Mouse (Mus musculus) heart, embryonic 16.5 days (tissue): ENCODE data around the gene Trp53. TPM values are rescaled to one million over a fixed set of nuclear protein-coding genes. Genes with fewer than 3 reads are reported as not detected.

Experiments
- ATAC-seq: fragments of 200-750 bp; cut with Nextera tagmentation; replicated peaks from 2 replicates; pipeline ENCODE4 v1.8.0; 2017; ENCODE audit warnings: moderate number of reproducible peaks; ENCODE audit not compliant: insufficient read depth, low FRiP score; ENCODE audit errors: extremely low read depth
- H3K27ac ChIP-seq: fragments of 300-500 bp; sonication (generic); 2 replicates; pipeline ENCODE4 v1.5.1; 2014; ENCODE audit warnings: mild to moderate bottlenecking, low read length, control low read depth, moderate library complexity
- H3K27me3 ChIP-seq: fragments of 300-500 bp; sonication (generic); 2 replicates; pipeline ENCODE4 v1.6.1; 2014; ENCODE audit warnings: low read length, mixed read lengths; ENCODE audit not compliant: control insufficient read depth, insufficient read depth
- H3K36me3 ChIP-seq: fragments of 300-500 bp; sonication (generic); 2 replicates; pipeline ENCODE4 v1.6.1; 2014; ENCODE audit not compliant: control insufficient read depth, insufficient read depth
- H3K4me1 ChIP-seq: fragments of 300-500 bp; sonication (generic); 2 replicates; pipeline ENCODE4 v1.6.1; 2014; ENCODE audit warnings: low read length, mixed read lengths; ENCODE audit not compliant: control insufficient read depth, insufficient read depth
- H3K4me2 ChIP-seq: fragments of 300-500 bp; sonication (generic); 2 replicates; pipeline ENCODE4 v1.6.1; 2014; ENCODE audit warnings: low read depth, mild to moderate bottlenecking, control low read depth, low read length
- H3K4me3 ChIP-seq: fragments of 300-500 bp; sonication (generic); 2 replicates; pipeline ENCODE4 v1.5.1; 2014; ENCODE audit warnings: mild to moderate bottlenecking, control low read depth, low read length
- H3K9ac ChIP-seq: fragments of 300-500 bp; sonication (generic); 2 replicates; pipeline ENCODE4 v1.6.1; 2014; ENCODE audit warnings: low read length, control low read depth
- H3K9me3 ChIP-seq: fragments of 300-500 bp; sonication (generic); replicated peaks from 2 replicates; pipeline ENCODE4 v1.6.1; 2016; ENCODE audit warnings: low read length; ENCODE audit not compliant: control insufficient read depth
- WGBS: fragments of 180-500 bp; shearing (Covaris S2); extraction: QIAGEN DNeasy Blood & Tissue Kit; methylation state at CpG from one replicate; pipeline ENCODE4 v1.1.7; 2014; 5-methylcytosine and 5-hydroxymethylcytosine counted together
- polyA plus RNA-seq: library from polyadenylated mRNA; unstranded; fragments of >200 nt; fragmentation: Nextera tagmentation; extraction: Ambion mirVana; gene quantifications from 2 replicates; pipeline ENCODE4 v1.2.1, GENCODE M21; 2015

The Trp53 gene
- polyA plus RNA-seq, 1 experiment from 2014 or later, result 87.0 TPM

DNA sequence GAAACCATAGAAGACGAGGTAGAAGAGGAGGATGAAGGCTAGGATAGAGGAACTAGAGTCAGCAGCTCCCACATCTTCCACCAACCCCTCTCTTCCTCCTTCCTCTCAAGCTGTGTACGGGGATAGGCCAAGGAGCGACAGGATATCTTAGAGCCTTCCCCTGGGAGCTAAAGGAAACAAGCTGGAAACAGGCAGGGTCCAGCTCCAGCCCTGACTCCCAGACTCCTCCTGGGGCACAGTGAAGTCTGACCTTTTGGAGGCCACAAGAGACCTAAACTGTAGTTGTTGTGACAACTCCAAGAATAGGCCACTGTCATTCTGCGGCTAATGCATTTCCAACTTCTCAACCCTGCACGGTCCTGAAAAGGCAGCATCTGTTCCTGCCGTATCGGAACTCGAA lies 23.4 kb downstream of the Trp53 start:
- H3K9me3 ChIP-seq, result no peaks in the 10 kb centered on the region
- H3K36me3 ChIP-seq, result no peaks in the 10 kb centered on the region
- WGBS, result 71% methylated on average over 8 of the region's 8 CpGs
- peaks cover 36% of the 10 kb centered on the region for H3K4me1 ChIP-seq
- H3K9ac ChIP-seq, result no peak overlapping the region
- no peak overlapping the region for H3K4me3 ChIP-seq
- peak overlapping the region; percentile 86; the same call in 1 of the 2 replicates for H3K4me2 ChIP-seq
- no peaks in the 10 kb centered on the region for H3K27me3 ChIP-seq
- no peak for ATAC-seq
- H3K27ac ChIP-seq, result no peak overlapping the region; the same call in 1 of the 2 replicates

DNA sequence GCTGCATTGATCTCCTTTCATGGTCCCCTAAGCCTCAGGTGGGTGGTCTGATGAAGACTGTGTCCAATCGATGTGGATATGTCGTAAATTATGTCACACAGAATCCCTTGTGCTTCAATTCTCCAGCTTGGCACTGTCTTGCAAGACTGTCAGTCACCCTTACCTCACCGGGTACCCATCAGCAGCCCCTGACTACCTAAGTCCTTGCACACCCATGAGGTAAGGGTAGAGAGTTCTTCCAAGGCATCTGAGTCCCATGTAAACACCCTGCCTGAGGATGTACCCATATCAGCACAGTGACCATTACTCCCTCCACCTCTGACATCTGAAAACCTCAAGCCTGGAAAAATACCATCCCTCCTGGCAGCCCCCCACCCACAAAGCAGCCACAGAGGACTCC lies 24.2 kb downstream of the Trp53 start:
- ATAC-seq, result no peak
- Histone ChIP-seq H3K9me3 (no peaks in the 10 kb centered on the region), H3K36me3 (no peaks in the 10 kb centered on the region), H3K4me1 (peaks cover 36% of the 10 kb centered on the region), H3K9ac (peak overlapping the region; percentile 82), H3K4me3 (peak overlapping the region; percentile 65), H3K27ac (peak overlapping the region; percentile 76), H3K27me3 (no peaks in the 10 kb centered on the region), H3K4me2 (peak overlapping the region; percentile 86)
- WGBS, result 51% methylated on average over 3 of the region's 3 CpGs

DNA sequence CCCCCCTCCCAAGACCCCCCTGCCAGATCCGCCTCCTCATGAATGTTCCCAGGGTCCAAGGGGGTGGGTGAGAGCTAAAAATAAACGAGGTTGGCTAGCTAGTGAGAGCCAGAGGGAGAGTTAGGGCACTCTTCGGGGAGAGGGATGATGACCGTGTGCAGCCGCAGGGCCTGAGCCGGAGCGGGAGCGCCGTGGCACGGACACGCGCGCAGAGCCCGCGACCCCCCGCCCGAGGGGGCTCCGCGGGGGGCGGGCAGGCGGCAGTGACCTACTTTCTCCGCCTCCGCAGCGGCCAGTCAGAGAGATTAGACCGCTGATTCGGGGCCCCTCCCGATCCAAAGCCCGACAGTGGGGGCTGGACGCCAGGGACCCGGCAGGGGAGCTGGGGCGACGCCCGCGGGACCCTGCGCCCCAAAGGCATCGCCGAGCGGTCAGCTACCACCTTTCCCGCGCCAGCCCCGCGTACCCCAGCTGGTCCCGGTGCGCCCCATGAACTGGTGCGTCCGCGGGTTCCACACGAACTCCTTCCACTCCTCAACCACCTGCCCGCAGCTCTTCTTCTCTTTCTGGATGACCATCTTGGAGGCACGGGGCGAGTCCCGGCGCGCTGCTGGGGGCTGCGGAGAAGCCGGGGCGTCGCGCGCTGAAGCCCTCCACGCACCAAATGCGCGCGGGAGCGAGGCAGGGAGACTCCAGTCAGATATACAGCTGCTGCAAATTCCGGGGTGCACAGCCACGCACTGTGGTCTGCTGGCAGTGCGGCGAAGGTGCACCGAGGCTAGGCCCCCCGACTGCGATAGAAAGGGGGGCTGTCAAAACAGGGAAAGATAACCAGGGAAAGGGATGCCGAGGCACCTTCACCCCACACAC lies 24.9 kb downstream of the Trp53 start:
- under 1% methylated on average over 71 of the region's 73 CpGs for WGBS
- ATAC-seq, result peak; percentile 52
- Histone ChIP-seq H3K36me3 (no peaks in the 10 kb centered on the region), H3K4me2 (peak overlapping the region; percentile 86), H3K27me3 (no peaks in the 10 kb centered on the region), H3K27ac (peak overlapping the region; percentile 76), H3K9ac (peak overlapping the region; percentile 82), H3K4me1 (peaks cover 31% of the 10 kb centered on the region), H3K4me3 (peak overlapping the region; percentile 65), H3K9me3 (no peaks in the 10 kb centered on the region)

DNA sequence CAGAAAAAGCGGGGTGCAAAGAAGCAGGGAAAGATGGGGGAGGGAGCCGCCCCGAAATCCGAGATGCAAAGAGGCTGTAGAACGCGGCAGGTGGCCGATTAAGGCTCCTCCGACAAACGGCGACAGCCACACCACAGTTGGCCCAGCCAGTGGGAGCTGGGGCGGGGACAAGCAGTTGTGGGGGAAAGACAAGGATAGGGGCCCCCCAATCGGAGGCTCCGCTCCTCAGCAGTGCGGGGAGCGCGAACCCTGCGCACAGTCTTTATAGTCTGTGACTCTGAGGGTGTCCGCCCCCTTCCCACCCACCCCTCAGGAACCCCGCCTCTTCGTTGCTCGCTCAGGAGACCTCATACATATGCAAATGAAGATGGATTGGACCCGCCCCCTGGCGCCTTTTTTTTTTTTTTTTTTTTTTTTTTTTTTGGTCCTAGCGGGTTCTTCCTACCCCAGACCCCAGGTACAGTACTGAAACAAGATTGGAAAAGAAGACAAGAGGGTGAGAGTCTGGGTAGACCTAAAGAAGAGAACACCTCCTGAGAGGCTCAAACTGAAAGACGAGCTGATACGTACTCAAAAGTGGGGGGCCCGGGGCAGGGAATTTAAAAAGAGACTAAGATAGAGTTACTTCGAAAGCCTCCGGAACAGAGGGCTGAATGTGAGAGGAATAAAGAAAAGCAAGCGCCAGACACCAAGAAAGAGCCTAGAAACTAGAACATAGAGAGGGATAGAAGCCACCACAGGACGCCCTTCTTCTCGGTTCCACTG lies 25.7 kb downstream of the Trp53 start, which contains the start of gene Atp1b2:
Atp1b2 (minus strand) TSS at position 217 of the 765 bp plus-strand sequence.
- H3K9me3 ChIP-seq, result no peaks in the 10 kb centered on the region
- H3K27me3 ChIP-seq, result no peaks in the 10 kb centered on the region
- peak within 1 kb of the TSS; percentile 86 for H3K4me2 ChIP-seq
- H3K36me3 ChIP-seq, result no peaks in the 10 kb centered on the region
- H3K27ac ChIP-seq, result peak within 1 kb of the TSS; percentile 76
- peak within 1 kb of the TSS; percentile 82 for H3K9ac ChIP-seq
- peak within 1 kb of the TSS; percentile 65 for H3K4me3 ChIP-seq
- peaks cover 22% of the 10 kb centered on the region for H3K4me1 ChIP-seq
- 3% methylated on average over 32 of the region's 32 CpGs for WGBS
- peak; percentile 91 for ATAC-seq

DNA sequence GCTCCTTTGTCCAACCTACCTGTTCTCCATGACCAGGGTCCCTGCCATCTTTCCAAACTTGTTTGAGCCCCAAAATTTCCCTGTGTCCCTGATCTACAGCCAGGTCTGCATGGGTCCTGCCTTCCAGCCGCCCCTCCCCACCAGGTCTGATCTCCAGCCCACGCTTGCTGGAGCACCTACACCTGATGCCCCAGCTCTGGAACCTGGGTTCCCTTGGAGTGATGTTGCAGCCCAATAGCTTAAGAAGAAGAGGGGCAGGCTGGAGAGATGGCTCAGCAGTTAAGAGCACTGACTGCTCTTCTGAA lies 26.3 kb downstream of the Trp53 start:
- H3K36me3 ChIP-seq, result no peaks in the 10 kb centered on the region
- H3K9me3 ChIP-seq, result no peaks in the 10 kb centered on the region
- H3K27me3 ChIP-seq, result no peaks in the 10 kb centered on the region
- H3K4me2 ChIP-seq, result peak overlapping the region; percentile 86
- peak overlapping the region; percentile 65 for H3K4me3 ChIP-seq
- WGBS, result 69% methylated on average over 2 of the region's 2 CpGs
- H3K4me1 ChIP-seq, result peaks cover 18% of the 10 kb centered on the region
- ATAC-seq, result no peak
- no peak overlapping the region for H3K27ac ChIP-seq
- peak overlapping the region; percentile 55; the same call in 1 of the 2 replicates for H3K9ac ChIP-seq

DNA sequence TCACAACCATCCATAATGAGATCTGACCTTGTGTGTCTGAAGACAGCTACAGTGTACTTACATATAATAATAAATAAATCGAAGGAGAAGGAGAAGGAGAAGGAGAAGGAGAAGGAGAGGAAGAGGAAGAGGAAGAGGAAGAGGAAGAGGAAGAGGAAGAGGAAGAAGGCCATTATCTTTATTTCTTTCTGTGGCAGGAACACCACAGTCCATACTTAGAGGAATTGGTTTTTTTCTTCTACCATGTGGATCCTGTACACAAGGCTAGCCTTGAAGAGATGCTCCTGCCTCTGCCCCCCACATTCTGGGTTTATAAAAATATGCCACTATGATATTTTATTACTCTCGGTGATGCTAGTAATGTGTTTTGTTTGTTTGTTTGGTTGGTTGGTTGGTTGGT lies 26.7 kb downstream of the Trp53 start:
- WGBS, result 71% methylated on average over 2 of the region's 2 CpGs
- Histone ChIP-seq H3K4me2 (no peak overlapping the region), H3K9ac (no peak overlapping the region), H3K4me1 (peaks cover 14% of the 10 kb centered on the region), H3K27ac (no peak overlapping the region), H3K4me3 (no peak overlapping the region), H3K9me3 (no peaks in the 10 kb centered on the region), H3K27me3 (no peaks in the 10 kb centered on the region), H3K36me3 (no peaks in the 10 kb centered on the region)
- ATAC-seq, result no peak

DNA sequence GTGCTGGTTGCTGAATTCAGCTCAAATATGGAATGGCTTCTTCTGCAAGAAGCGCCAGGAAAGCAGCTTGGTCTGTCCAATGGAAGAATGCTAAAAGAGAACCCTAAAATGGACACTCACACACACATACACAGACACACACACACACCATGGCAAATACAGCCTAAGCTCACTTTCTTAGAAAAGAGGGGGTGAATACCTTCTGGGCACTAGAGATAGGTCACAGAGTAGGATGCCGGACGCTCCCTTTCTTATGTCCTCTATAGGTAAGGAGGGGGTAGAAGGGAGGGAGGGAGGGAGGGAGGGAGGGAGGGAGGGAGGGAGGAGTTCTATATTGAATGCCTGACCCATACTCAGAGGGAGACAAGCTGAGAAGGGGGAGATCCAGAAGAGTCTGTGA lies 28.4 kb downstream of the Trp53 start:
- Histone ChIP-seq H3K9ac (no peak overlapping the region), H3K27me3 (no peaks in the 10 kb centered on the region), H3K27ac (no peak overlapping the region), H3K4me3 (no peak overlapping the region), H3K9me3 (no peaks in the 10 kb centered on the region), H3K4me2 (no peak overlapping the region), H3K36me3 (no peaks in the 10 kb centered on the region), H3K4me1 (peaks cover 6% of the 10 kb centered on the region)
- ATAC-seq, result no peak
- WGBS, result 74% methylated on average over 3 of the region's 3 CpGs

DNA sequence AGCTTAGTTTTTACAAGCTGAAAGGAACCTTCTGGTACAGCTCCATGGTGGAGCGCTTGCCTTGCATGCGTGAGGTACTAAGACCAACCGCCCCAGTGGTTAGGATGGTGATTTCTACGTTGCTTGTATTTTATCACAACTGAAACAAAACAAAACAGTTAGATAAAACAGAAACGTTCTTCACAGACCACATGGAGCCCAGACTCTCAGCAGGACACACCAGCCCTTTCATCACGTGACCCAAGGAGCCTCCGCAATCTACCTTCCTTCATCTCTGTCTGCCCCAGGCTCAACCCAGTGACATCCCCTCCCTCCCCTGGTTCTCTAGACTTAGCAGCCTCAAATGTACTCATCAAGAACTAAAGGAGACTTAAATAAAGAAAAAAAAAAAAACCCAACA lies 29.3 kb downstream of the Trp53 start:
- H3K4me2 ChIP-seq, result no peak overlapping the region
- no peaks in the 10 kb centered on the region for H3K27me3 ChIP-seq
- H3K4me1 ChIP-seq, result peaks cover 8% of the 10 kb centered on the region
- H3K36me3 ChIP-seq, result no peaks in the 10 kb centered on the region
- 58% methylated on average over 7 of the region's 7 CpGs for WGBS
- H3K4me3 ChIP-seq, result no peak overlapping the region
- no peak for ATAC-seq
- H3K9ac ChIP-seq, result no peak overlapping the region
- H3K27ac ChIP-seq, result no peak overlapping the region
- H3K9me3 ChIP-seq, result no peaks in the 10 kb centered on the region

DNA sequence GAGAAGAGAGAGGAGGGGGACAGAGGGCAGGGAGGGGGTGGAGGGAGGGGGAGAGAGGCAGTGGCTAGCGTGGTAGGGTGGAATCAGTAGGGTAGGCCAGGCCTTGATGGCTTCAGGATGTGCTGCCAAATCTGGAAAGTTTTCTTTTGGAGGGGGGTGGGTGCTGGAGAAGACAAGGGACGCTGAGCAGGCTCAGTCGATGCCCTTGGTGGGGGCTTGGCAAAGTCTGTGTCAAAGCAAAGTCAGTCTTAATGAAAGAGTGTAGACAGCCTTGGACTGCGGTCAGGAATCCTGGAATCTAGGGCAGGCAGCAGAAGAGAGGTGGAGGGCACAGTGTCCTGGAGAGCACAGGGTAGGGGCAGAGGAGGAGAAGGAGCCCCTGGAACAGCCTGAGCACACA lies 30.7 kb downstream of the Trp53 start:
- H3K4me3 ChIP-seq, result no peak overlapping the region

More for the DNA sequence above, 30.7 kb downstream of the Trp53 start:
- Histone ChIP-seq H3K9me3 (no peaks in the 10 kb centered on the region), H3K36me3 (no peaks in the 10 kb centered on the region), H3K9ac (no peak overlapping the region), H3K4me1 (peaks cover 4% of the 10 kb centered on the region), H3K27me3 (peaks cover 3% of the 10 kb centered on the region; the same call in 1 of the 2 replicates), H3K4me2 (no peak overlapping the region), H3K27ac (no peak overlapping the region)
- WGBS, result 43% methylated on average over 4 of the region's 4 CpGs
- ATAC-seq, result no peak
